Mouse (Mus musculus): ENCODE results near the gene Cst12.
A peak's percentile ranks its signal among the peaks of the same experiment; 100 is the strongest.
"Not testable (repeated sequence)": the region's sequence is repeated elsewhere in the genome, so short reads cannot be mapped to it uniquely, and the experiment has no call there.

Gene Cst12

GRCm38 (mm10) chr2:148789142-148789541, at the start of gene Cst12:
Gene Cst12 (plus strand): TSS chr2:148789361.
- peak; percentile 44 for DNase-seq

- DNase-seq, result peak; percentile 47
Measured at GRCm38 (mm10) chr2:148743001-148743400, 46.2 kb upstream of the Cst12 start.

GRCm38 (mm10) chr2:148743846-148744407, 45.2 kb upstream of the Cst12 start:
- DNase-seq, result no peak

GRCm38 (mm10) chr2:148750058-148750457, 39.1 kb upstream of the Cst12 start, which contains the start of gene Cstl1:
Gene Cstl1 (plus strand): TSS chr2:148750358.
- DNase-seq, result no peak

GRCm38 (mm10) chr2:148751893-148752813, 37.0 kb upstream of the Cst12 start:
- peak; percentile 76 for DNase-seq

GRCm38 (mm10) chr2:148754310-148754846, 34.8 kb upstream of the Cst12 start:
- DNase-seq, result no peak

GRCm38 (mm10) chr2:148763648-148764388, 25.3 kb upstream of the Cst12 start:
- DNase-seq, result no peak

- DNase-seq, result not testable (repeated sequence)
Measured at GRCm38 (mm10) chr2:148771397-148771796, 17.8 kb upstream of the Cst12 start, which contains the start of gene Cst11. Gene Cst11 (minus strand): TSS chr2:148771497.

- no peak for DNase-seq
Measured at GRCm38 (mm10) chr2:148781709-148782108, 7.5 kb upstream of the Cst12 start, which contains the start of gene 8030411F24Rik. Gene 8030411F24Rik (plus strand): TSS chr2:148782009.

GRCm38 (mm10) chr2:148798485-148798884, 9.3 kb downstream of the Cst12 start, which contains the start of gene Cst8:
Gene Cst8 (plus strand): TSS chr2:148798785.
- no peak for DNase-seq

- DNase-seq, result peak; percentile 11
Measured at GRCm38 (mm10) chr2:148801491-148801921, 12.3 kb downstream of the Cst12 start.

- no peak for DNase-seq
Measured at GRCm38 (mm10) chr2:148806696-148807095, 17.5 kb downstream of the Cst12 start.

GRCm38 (mm10) chr2:148819909-148820308, 30.7 kb downstream of the Cst12 start, which contains the start of gene Cst13:
Gene Cst13 (plus strand): TSS chr2:148820081.
- DNase-seq, result no peak

GRCm38 (mm10) chr2:148825986-148826385, 36.8 kb downstream of the Cst12 start:
- DNase-seq, result no peak

GRCm38 (mm10) chr2:148834912-148835311, 45.8 kb downstream of the Cst12 start, which contains the start of gene Cst9:
Gene Cst9 (plus strand): TSS chr2:148835147.
- no peak for DNase-seq

GRCm38 (mm10) chr2:148838075-148838777, 49.1 kb downstream of the Cst12 start:
- no peak for DNase-seq

- DNase-seq, result no peak
Measured at GRCm38 (mm10) chr2:148839224-148839623, 50.1 kb downstream of the Cst12 start.
